12 mouse cellular contexts compared by ENCODE assay signal in the genomic region with DNA sequence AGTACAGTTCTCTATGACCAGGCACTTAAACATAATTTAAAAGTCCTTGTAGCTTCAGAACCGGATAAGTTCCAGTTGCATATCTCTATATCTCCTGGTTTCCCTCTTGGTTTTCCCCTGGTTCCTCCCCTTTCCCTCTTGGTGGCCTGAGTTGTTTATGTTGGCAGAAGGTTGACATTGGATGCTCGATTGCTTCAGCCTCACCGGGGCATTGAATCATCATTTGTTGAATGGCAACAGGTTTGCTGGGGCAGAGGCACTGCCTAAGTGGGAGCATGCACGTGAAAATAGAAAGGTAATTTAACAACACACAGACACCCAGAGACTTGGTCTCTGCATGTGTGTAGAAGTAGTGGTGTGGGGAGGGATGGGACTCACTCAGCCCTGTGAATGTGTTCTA.
"Had no signal": no experiment of that assay in that cellular context is flagged by ENCODE, and none has a peak within 500 bp of the region (broad histone marks: within the 10 kb centered on the region; RNA-seq: fewer than 3 reads in every experiment).

No protein-coding gene starts in this region.

- H3K4me1 ChIP-seq: limb, embryonic 12.5 days; lung, embryonic 15.5 days; midbrain, embryonic 15.5 days; neural tube, embryonic 12.5 days had no signal

- H3K27ac ChIP-seq: kidney, embryonic 15.5 days; limb, embryonic 12.5 days; liver, embryonic 12.5 days; lung, embryonic 15.5 days; macrophage; midbrain, embryonic 15.5 days; neural tube, embryonic 12.5 days; stomach, postnatal 0 days had no signal

- H3K4me2 ChIP-seq: kidney, embryonic 15.5 days; limb, embryonic 12.5 days; liver, embryonic 12.5 days; lung, embryonic 15.5 days; midbrain, embryonic 11.5 days; midbrain, embryonic 15.5 days; neural tube, embryonic 12.5 days had no signal

- DNase-seq: kidney, postnatal 25 days; layer of hippocampus, postnatal 36 days had no signal

- H3K9ac ChIP-seq: kidney, embryonic 15.5 days; limb, embryonic 12.5 days; liver, embryonic 12.5 days; lung, embryonic 15.5 days; midbrain, embryonic 15.5 days; neural tube, embryonic 12.5 days had no signal

- ATAC-seq: liver, embryonic 12.5 days; midbrain, embryonic 15.5 days had no signal

- H3K27me3 ChIP-seq: kidney, embryonic 15.5 days; limb, embryonic 12.5 days; liver, embryonic 12.5 days; lung, embryonic 15.5 days; megakaryocyte, embryonic 14.5 days; midbrain, embryonic 15.5 days; neural tube, embryonic 12.5 days had no signal

- H3K4me3 ChIP-seq: kidney, embryonic 15.5 days; limb, embryonic 12.5 days; liver, embryonic 12.5 days; lung, embryonic 15.5 days; megakaryocyte, embryonic 14.5 days; midbrain, embryonic 15.5 days; neural tube, embryonic 12.5 days had no signal

- H3K9me3 ChIP-seq: kidney, embryonic 15.5 days; limb, embryonic 12.5 days; liver, embryonic 12.5 days; lung, embryonic 15.5 days; midbrain, embryonic 15.5 days; neural tube, embryonic 12.5 days had no signal
